Mouse (Mus musculus): ENCODE results near the gene Pla2g6.

Pla2g6 gene

GRCm38 (mm10) chr15:79322991-79323790 lies 5.0 kb downstream of the Pla2g6 start:
- DNase-seq (ENCODE audit: low spot score in 2 of 2): peak; percentile 75 to 85

- peak; percentile 80 to 83 for DNase-seq (ENCODE audit: low spot score in 2 of 2)
These were observed 5.8 kb downstream of the Pla2g6 start for GRCm38 (mm10) chr15:79322281-79322990.

- no peak for DNase-seq (ENCODE audit: low spot score in 2 of 2)
These were observed 6.4 kb downstream of the Pla2g6 start for GRCm38 (mm10) chr15:79321733-79322190.

DNA sequence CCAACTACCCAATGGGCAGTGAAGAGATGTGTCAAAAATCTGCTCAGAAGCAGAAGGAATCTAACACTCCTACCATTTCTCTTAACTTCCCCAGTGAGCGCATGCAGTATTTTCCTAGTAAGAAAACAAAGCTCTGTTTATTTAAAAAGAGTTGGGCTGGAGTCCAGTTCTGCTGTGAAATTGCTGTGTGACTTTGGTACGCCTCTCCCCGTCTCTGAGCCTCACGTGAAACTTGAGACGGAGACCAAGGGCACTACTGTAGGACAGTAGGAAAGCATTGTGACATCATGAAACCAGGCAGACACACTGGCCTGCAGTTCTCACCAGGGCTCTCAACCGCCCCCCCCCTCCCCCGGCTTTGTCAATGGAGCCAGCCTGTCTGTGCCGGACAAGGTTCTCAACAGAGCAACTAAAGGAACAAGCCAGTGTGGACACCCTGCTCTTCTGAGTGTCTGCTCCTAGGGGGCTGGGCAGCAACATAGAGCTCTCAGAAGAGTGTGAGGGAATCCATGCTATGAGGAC lies 14.3 kb downstream of the Pla2g6 start:
- no peak for DNase-seq (ENCODE audit: low spot score in 2 of 2)

GRCm38 (mm10) chr15:79307861-79308260 lies 20.3 kb downstream of the Pla2g6 start:
- DNase-seq (ENCODE audit: low spot score in 2 of 2): no peak

GRCm38 (mm10) chr15:79306043-79306637 lies 22.1 kb downstream of the Pla2g6 start:
- DNase-seq (ENCODE audit: low spot score in 2 of 2): no peak

DNA sequence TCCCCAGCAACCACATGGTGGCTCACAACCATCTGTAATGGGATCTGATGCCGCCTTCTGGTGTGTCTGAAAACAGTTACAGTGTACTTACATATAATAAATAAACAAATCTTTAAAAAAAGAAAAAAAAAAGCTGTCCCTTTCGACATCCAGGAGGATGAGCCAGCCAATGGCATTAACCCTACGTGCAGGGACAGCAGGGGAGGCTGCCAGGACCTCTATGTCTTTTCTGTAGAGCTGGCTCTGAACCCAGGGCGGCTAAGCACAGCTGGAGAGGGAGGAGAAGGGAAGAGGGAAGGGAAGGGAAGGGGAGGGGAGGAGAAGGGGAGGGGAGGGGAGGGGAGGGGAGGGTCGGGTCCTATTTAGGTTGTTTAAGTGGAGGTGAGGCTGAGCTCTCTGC lies 23.4 kb downstream of the Pla2g6 start:
- DNase-seq (ENCODE audit: low spot score in 2 of 2): no peak

GRCm38 (mm10) chr15:79303725-79304124 lies 24.5 kb downstream of the Pla2g6 start:
- peak; percentile 29 to 58 for DNase-seq (ENCODE audit: low spot score in 2 of 2)

DNA sequence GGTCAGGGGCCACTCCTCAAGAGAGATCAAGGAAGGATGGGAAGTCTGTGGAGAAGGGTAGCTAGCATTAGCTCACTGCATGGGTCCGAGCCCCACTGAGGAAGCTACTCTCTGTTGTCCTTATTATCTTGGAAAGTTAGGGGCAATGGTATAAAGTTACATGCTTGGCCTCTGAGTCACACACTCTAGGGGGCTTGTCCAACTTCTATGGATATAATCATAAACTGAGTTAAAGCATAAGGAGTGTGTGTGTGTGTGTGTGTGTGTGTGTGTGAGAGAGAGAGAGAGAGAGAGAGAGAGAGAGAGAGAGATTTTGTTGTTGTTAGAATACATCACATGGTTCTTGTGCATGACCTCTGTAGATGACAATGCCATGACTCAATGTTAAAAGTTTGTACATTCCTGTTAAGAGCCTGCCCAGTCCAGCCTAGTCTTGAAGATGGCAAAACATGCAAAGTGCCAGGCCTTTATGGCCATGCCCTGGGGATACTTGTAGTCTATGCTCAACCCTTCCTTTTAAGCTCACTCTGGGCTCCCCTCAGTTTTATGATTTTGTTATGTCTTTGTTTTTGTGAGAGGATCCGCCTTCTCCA lies 28.5 kb downstream of the Pla2g6 start:
- DNase-seq (ENCODE audit: low spot score in 2 of 2): no peak

GRCm38 (mm10) chr15:79298553-79298952 lies 29.6 kb downstream of the Pla2g6 start:
- no peak for DNase-seq (ENCODE audit: low spot score in 2 of 2)

GRCm38 (mm10) chr15:79292779-79293178 lies 35.4 kb downstream of the Pla2g6 start:
- no peak for DNase-seq (ENCODE audit: low spot score in 2 of 2)

DNA sequence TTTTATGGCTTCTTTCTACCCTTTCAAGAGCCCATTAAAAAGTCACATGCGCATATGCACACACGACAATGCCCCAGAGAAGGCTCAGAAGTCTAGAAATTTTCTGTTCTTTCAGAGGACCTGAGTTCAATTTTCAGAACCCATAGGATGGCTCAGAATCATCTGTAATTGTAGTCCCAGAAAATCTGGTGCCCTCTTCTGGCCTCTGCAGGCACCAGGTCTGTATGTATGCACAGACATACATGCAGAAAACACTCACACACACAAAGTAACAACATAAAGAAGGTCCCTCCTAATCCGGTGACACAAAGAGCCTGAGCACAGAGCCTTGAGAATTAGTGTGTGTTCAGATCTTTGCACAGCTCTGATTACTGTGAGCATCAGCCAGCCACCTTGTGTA lies 37.9 kb downstream of the Pla2g6 start:
- DNase-seq (ENCODE audit: low spot score in 2 of 2): no peak

DNA sequence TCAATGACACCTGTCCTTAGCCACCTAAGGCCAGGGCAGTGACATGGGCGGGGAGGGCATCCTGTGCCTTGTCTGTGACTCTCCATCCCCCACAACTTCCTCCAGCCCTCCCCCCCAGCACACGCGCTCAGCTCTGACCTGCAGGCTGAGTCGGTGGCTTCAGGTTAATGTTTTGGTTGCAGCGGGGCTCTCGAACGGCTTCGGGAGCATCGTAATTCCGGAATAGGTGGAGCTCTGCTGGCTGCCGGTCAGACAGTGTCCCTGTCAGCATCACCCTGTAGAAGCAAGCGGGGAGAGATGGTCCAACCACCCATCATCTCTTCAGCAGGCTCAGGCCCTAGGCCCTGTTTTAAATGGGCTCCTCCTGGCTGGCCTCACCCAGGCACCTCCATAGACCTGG lies 38.7 kb downstream of the Pla2g6 start:
- no peak for DNase-seq (ENCODE audit: low spot score in 2 of 2)

- DNase-seq (ENCODE audit: low spot score in 2 of 2): no peak
These were observed 39.8 kb downstream of the Pla2g6 start for GRCm38 (mm10) chr15:79288387-79288786.

DNA sequence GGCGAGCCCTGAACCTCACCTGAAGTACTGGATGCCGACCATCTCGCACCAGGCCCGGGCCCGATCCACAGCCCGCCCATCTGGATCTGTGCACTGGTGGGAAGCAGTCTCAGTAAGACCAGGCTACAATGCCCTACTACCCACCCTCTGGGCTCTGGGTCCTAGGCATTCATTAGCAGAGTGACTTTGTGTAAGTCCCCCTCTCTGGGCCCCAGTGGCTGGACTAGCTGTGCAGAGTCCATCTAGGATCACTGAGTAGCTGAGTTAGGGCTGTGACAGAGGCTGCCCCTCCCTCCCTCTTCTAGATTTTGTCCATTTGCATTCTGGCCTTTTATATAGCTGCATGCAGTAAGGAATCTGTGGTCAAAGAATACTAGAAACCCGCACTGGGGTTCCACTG lies 41.1 kb downstream of the Pla2g6 start:
- DNase-seq (ENCODE audit: low spot score in 2 of 2): no peak

GRCm38 (mm10) chr15:79286141-79286540 lies 42.0 kb downstream of the Pla2g6 start:
- no peak for DNase-seq (ENCODE audit: low spot score in 2 of 2)

DNA sequence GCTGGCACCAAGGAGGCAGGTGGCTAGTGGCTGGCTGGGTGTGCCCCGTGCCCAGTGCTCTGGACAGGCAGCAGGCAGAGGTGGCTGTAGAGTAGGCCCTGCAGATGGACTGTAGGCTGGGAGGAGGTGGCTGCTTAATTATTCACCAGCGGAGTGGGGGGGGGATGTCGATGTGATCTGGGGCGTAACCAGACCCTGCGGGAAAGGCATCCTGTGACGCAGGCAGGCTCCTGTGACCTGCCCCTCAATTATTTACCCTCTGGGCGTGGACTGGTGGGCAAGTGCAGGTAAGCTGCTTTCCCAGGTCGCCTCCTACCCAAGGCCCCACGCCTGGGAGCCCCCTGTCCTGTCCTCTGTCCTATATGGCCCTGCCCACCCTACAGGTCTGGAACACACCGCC lies 42.8 kb downstream of the Pla2g6 start, which contains the start of gene Baiap2l2:
Baiap2l2 (minus strand) TSS at position 139 of the 400 bp plus-strand sequence.
- no peak for DNase-seq (ENCODE audit: low spot score in 2 of 2)

DNA sequence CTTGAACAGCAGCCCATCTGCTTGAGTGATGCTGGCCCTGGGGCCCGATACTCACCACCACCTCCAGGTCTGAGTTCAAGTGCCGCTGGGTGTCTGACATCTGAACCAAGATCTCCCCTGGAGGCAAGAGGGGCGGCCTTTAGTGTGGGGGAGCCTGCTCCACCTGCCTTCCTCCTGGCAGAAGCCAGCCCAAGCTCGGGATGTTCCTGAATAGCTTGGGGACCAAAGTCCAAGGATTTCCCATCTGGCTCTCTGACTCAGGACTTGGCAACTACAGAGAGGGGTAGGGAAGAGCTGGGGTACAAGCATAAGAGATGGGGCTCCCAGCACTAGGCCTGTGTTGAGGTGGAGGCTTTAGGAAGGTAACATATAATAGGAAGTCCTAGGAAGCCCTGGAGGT lies 44.8 kb downstream of the Pla2g6 start:
- DNase-seq (ENCODE audit: low spot score in 2 of 2): no peak

- DNase-seq (ENCODE audit: low spot score in 2 of 2): no peak
These were observed 45.8 kb downstream of the Pla2g6 start for GRCm38 (mm10) chr15:79282434-79282833.

DNA sequence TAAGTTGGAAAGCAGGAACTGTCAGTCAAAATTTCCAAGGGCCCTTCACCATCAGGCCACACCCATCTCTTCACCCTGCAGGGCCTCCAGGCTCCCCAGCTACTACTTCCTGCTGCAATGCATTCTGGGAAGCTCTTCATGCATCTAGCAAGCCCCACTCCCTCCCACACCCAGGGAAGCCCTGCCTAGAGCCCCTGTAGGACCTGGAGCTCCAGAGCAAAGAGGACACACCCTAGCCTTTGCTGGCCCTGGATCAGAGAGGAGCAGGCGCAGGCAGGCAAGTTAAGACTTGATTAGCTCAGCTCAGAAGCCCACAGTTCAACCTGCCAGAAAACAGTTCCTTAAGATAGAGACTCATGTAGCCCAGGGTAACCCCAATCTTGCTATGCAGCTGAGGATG lies 46.8 kb downstream of the Pla2g6 start:
- DNase-seq (ENCODE audit: low spot score in 2 of 2): peak; percentile 76

- peak; percentile 28 to 39 for DNase-seq (ENCODE audit: low spot score in 2 of 2)
These were observed 47.3 kb downstream of the Pla2g6 start for GRCm38 (mm10) chr15:79280850-79281249.

GRCm38 (mm10) chr15:79280209-79280608 lies 48.0 kb downstream of the Pla2g6 start:
- DNase-seq (ENCODE audit: low spot score in 2 of 2): peak; percentile 59 to 72

Data from thymus, postnatal 10 days (tissue).